Mouse (Mus musculus): Measurements from ENCODE around the gene Elmo1. TPM values are rescaled to one million over a fixed set of nuclear protein-coding genes. Genes with fewer than 3 reads are reported as not detected.
A peak's percentile ranks its signal among the peaks of the same experiment; 100 is the strongest.

Gene Elmo1
- total RNA-seq, 2 experiments from 2014 or later, result 27.9 to 28.3 TPM

- no peak for DNase-seq (ENCODE audit: low spot score in 2 of 2)
These were observed 216.1 kb downstream of the Elmo1 start for GRCm38 (mm10) chr13:20306180-20307177.

GRCm38 (mm10) chr13:20307381-20307780 is 217.0 kb downstream of the Elmo1 start:
- no peak for DNase-seq (ENCODE audit: low spot score in 2 of 2)

GRCm38 (mm10) chr13:20311612-20312011 is 221.2 kb downstream of the Elmo1 start:
- peak; percentile 90 to 92 for DNase-seq (ENCODE audit: low spot score in 2 of 2)

- DNase-seq (ENCODE audit: low spot score in 2 of 2), result peak in 1 of 2 experiments; percentile 17
These were observed 222.9 kb downstream of the Elmo1 start for GRCm38 (mm10) chr13:20313345-20313744.

GRCm38 (mm10) chr13:20316139-20316538 is 225.7 kb downstream of the Elmo1 start:
- DNase-seq (ENCODE audit: low spot score in 2 of 2), result peak in 1 of 2 experiments; percentile 17

- DNase-seq (ENCODE audit: low spot score in 2 of 2), result no peak
These were observed 228.3 kb downstream of the Elmo1 start for GRCm38 (mm10) chr13:20318615-20319219.

GRCm38 (mm10) chr13:20320232-20320631 is 229.8 kb downstream of the Elmo1 start:
- no peak for DNase-seq (ENCODE audit: low spot score in 2 of 2)

GRCm38 (mm10) chr13:20323478-20323877 is 233.1 kb downstream of the Elmo1 start:
- no peak for DNase-seq (ENCODE audit: low spot score in 2 of 2)

- DNase-seq (ENCODE audit: low spot score in 2 of 2), result no peak
These were observed 236.7 kb downstream of the Elmo1 start for GRCm38 (mm10) chr13:20327064-20327463.

GRCm38 (mm10) chr13:20327975-20328374 is 237.6 kb downstream of the Elmo1 start:
- DNase-seq (ENCODE audit: low spot score in 2 of 2), result no peak

- no peak for DNase-seq (ENCODE audit: low spot score in 2 of 2)
These were observed 238.3 kb downstream of the Elmo1 start for GRCm38 (mm10) chr13:20328672-20329071.

GRCm38 (mm10) chr13:20330954-20331353 is 240.6 kb downstream of the Elmo1 start:
- DNase-seq (ENCODE audit: low spot score in 2 of 2), result no peak

- DNase-seq (ENCODE audit: low spot score in 2 of 2), result no peak
These were observed 244.9 kb downstream of the Elmo1 start for GRCm38 (mm10) chr13:20335051-20335888.

- DNase-seq (ENCODE audit: low spot score in 2 of 2), result no peak
These were observed 245.6 kb downstream of the Elmo1 start for GRCm38 (mm10) chr13:20335889-20336497.

GRCm38 (mm10) chr13:20342881-20343280 is 252.5 kb downstream of the Elmo1 start:
- no peak for DNase-seq (ENCODE audit: low spot score in 2 of 2)

GRCm38 (mm10) chr13:20349754-20350153 is 259.4 kb downstream of the Elmo1 start:
- DNase-seq (ENCODE audit: low spot score in 2 of 2), result no peak

GRCm38 (mm10) chr13:20352631-20353030 is 262.2 kb downstream of the Elmo1 start:
- no peak for DNase-seq (ENCODE audit: low spot score in 2 of 2)

- DNase-seq (ENCODE audit: low spot score in 2 of 2), result peak; percentile 11 to 33
These were observed 263.6 kb downstream of the Elmo1 start for GRCm38 (mm10) chr13:20353862-20354603.

- peak; percentile 17 to 30 for DNase-seq (ENCODE audit: low spot score in 2 of 2)
These were observed 264.2 kb downstream of the Elmo1 start for GRCm38 (mm10) chr13:20354604-20354999.

- no peak for DNase-seq (ENCODE audit: low spot score in 2 of 2)
These were observed 272.1 kb downstream of the Elmo1 start for GRCm38 (mm10) chr13:20362541-20362940.

All from layer of hippocampus, postnatal 10 days (tissue).